Mouse (Mus musculus) stomach, embryonic 16.5 days (tissue): ENCODE data around the gene Rpp25l. TPM values are rescaled to one million over a fixed set of nuclear protein-coding genes. Genes with fewer than 3 reads are reported as not detected.

Source experiments
- ATAC-seq: fragments of 200-750 bp; cut with Nextera tagmentation; 2 replicates; pipeline ENCODE4 v1.8.0; 2017; ENCODE audit warnings: moderate number of reproducible peaks, moderate TSS enrichment; ENCODE audit not compliant: insufficient read depth, low FRiP score
- H3K27ac ChIP-seq: fragments of 300-500 bp; sonication (generic); 2 replicates; pipeline ENCODE4 v1.5.1; 2014; ENCODE audit warnings: low read length
- H3K27me3 ChIP-seq: fragments of 300-500 bp; sonication (generic); 2 replicates; pipeline ENCODE4 v1.6.1; 2014; ENCODE audit warnings: low read length, control low read depth, mixed read lengths; ENCODE audit not compliant: control insufficient read depth, insufficient read depth
- H3K36me3 ChIP-seq: fragments of 300-500 bp; sonication (generic); 2 replicates; pipeline ENCODE4 v1.6.1; 2014; ENCODE audit warnings: low read length; ENCODE audit not compliant: control insufficient read depth, insufficient read depth
- H3K4me1 ChIP-seq: fragments of 300-500 bp; sonication (generic); 2 replicates; pipeline ENCODE4 v1.6.1; 2014; ENCODE audit warnings: low read length, control low read depth, mixed read lengths; ENCODE audit not compliant: control insufficient read depth, insufficient read depth
- H3K4me2 ChIP-seq: fragments of 300-500 bp; sonication (generic); 2 replicates; pipeline ENCODE4 v1.6.1; 2014; ENCODE audit warnings: low read depth, low read length, mixed read lengths
- H3K4me3 ChIP-seq: fragments of 300-500 bp; sonication (generic); replicated peaks from 2 replicates; pipeline ENCODE4 v1.5.1; 2014; ENCODE audit warnings: mild to moderate bottlenecking, low read length
- H3K9ac ChIP-seq: fragments of 300-500 bp; sonication (generic); 2 replicates; pipeline ENCODE4 v1.6.1; 2014; ENCODE audit warnings: low read length
- H3K9me3 ChIP-seq: fragments of 300-500 bp; sonication (generic); replicated peaks from 2 replicates; pipeline ENCODE4 v1.6.1; 2016; ENCODE audit warnings: low read length, control low read depth; ENCODE audit not compliant: control insufficient read depth
- WGBS: fragments of 180-500 bp; shearing (Covaris S2); extraction: QIAGEN DNeasy Blood & Tissue Kit; methylation state at CpG from one replicate; pipeline ENCODE4 v1.1.7; 2014; 5-methylcytosine and 5-hydroxymethylcytosine counted together
- polyA plus RNA-seq: library from polyadenylated mRNA; unstranded; fragments of >200 nt; fragmentation: Nextera tagmentation; extraction: Ambion mirVana; gene quantifications from 2 replicates; pipeline ENCODE4 v1.2.1, GENCODE M21; 2015

The Rpp25l gene
- polyA plus RNA-seq, 1 experiment from 2014 or later: 58.6 TPM

GRCm38 (mm10) chr4:41715596-41715995, 2.3 kb upstream of the Rpp25l start:
- no peak overlapping the region for H3K27ac ChIP-seq
- H3K4me2 ChIP-seq: no peak overlapping the region
- H3K27me3 ChIP-seq: no peaks in the 10 kb centered on the region
- H3K9ac ChIP-seq: no peak overlapping the region
- H3K36me3 ChIP-seq: peaks cover 15% of the 10 kb centered on the region; the same call in 1 of the 2 replicates
- no peaks in the 10 kb centered on the region for H3K9me3 ChIP-seq
- H3K4me1 ChIP-seq: peaks cover 14% of the 10 kb centered on the region
- ATAC-seq: no peak
- 85% methylated on average over 5 of the region's 5 CpGs for WGBS
- no peak overlapping the region for H3K4me3 ChIP-seq

- Histone ChIP-seq H3K9me3 (no peaks in the 10 kb centered on the region), H3K27ac (no peak overlapping the region), H3K27me3 (no peaks in the 10 kb centered on the region), H3K4me3 (no peak overlapping the region), H3K4me2 (no peak overlapping the region), H3K36me3 (peaks cover 15% of the 10 kb centered on the region; the same call in 1 of the 2 replicates), H3K4me1 (peaks cover 14% of the 10 kb centered on the region), H3K9ac (no peak overlapping the region)
- no peak for ATAC-seq
- 69% methylated on average over 8 of the region's 8 CpGs for WGBS
These were observed 1.7 kb upstream of the Rpp25l start for GRCm38 (mm10) chr4:41715082-41715481.

GRCm38 (mm10) chr4:41714276-41714675, 942 bp upstream of the Rpp25l start:
- Histone ChIP-seq H3K27ac (no peak overlapping the region), H3K4me3 (peak overlapping the region; percentile 90), H3K4me2 (peak overlapping the region; percentile 91), H3K9ac (no peak overlapping the region), H3K36me3 (peaks cover 11% of the 10 kb centered on the region; the same call in 1 of the 2 replicates), H3K9me3 (no peaks in the 10 kb centered on the region), H3K27me3 (no peaks in the 10 kb centered on the region), H3K4me1 (peaks cover 14% of the 10 kb centered on the region)
- WGBS: 16% methylated on average over 8 of the region's 8 CpGs
- no peak for ATAC-seq

GRCm38 (mm10) chr4:41712421-41713196, 725 bp downstream of the Rpp25l start:
- ATAC-seq: peak; percentile 9; the same call in 1 of the 2 replicates
- H3K4me1 ChIP-seq: peaks cover 15% of the 10 kb centered on the region
- H3K36me3 ChIP-seq: peaks cover 6% of the 10 kb centered on the region; the same call in 1 of the 2 replicates
- peak overlapping the region; percentile 91 for H3K4me2 ChIP-seq
- 34% methylated on average over 31 of the region's 31 CpGs for WGBS
- H3K27ac ChIP-seq: peak overlapping the region; percentile 71
- H3K27me3 ChIP-seq: no peaks in the 10 kb centered on the region
- H3K9me3 ChIP-seq: no peaks in the 10 kb centered on the region
- H3K9ac ChIP-seq: peak overlapping the region; percentile 97
- H3K4me3 ChIP-seq: peak overlapping the region; percentile 90

GRCm38 (mm10) chr4:41711705-41712375, 1.5 kb downstream of the Rpp25l start:
- 67% methylated on average over 16 of the region's 16 CpGs for WGBS
- peak overlapping the region; percentile 91 for H3K4me2 ChIP-seq
- H3K4me3 ChIP-seq: peak overlapping the region; percentile 90
- ATAC-seq: no peak
- H3K36me3 ChIP-seq: peaks cover 6% of the 10 kb centered on the region; the same call in 1 of the 2 replicates
- H3K27ac ChIP-seq: no peak overlapping the region
- H3K4me1 ChIP-seq: peaks cover 23% of the 10 kb centered on the region
- no peaks in the 10 kb centered on the region for H3K27me3 ChIP-seq
- H3K9ac ChIP-seq: peak overlapping the region; percentile 97
- H3K9me3 ChIP-seq: no peaks in the 10 kb centered on the region

- Histone ChIP-seq H3K4me1 (peaks cover 23% of the 10 kb centered on the region), H3K9me3 (no peaks in the 10 kb centered on the region), H3K9ac (no peak overlapping the region), H3K4me3 (no peak overlapping the region), H3K36me3 (no peaks in the 10 kb centered on the region), H3K27me3 (peaks cover 10% of the 10 kb centered on the region), H3K4me2 (no peak overlapping the region), H3K27ac (no peak overlapping the region)
- no peak for ATAC-seq
- 64% methylated on average over 4 of the region's 4 CpGs for WGBS
These were observed 3.1 kb downstream of the Rpp25l start for GRCm38 (mm10) chr4:41710229-41710628.

- Histone ChIP-seq H3K27ac (no peak overlapping the region), H3K4me3 (no peak overlapping the region), H3K9me3 (no peaks in the 10 kb centered on the region), H3K27me3 (peaks cover 14% of the 10 kb centered on the region), H3K4me2 (peak overlapping the region; percentile 27; the same call in 1 of the 2 replicates), H3K36me3 (no peaks in the 10 kb centered on the region), H3K4me1 (peaks cover 23% of the 10 kb centered on the region), H3K9ac (peak overlapping the region; percentile 2; the same call in 1 of the 2 replicates)
- 27% methylated on average over 8 of the region's 8 CpGs for WGBS
- no peak for ATAC-seq
These were observed 5.1 kb downstream of the Rpp25l start for GRCm38 (mm10) chr4:41708192-41708745.

- Histone ChIP-seq H3K4me3 (no peak overlapping the region), H3K27ac (no peak overlapping the region), H3K9ac (no peak overlapping the region), H3K36me3 (no peaks in the 10 kb centered on the region), H3K4me2 (no peak overlapping the region), H3K9me3 (no peaks in the 10 kb centered on the region), H3K27me3 (peaks cover 14% of the 10 kb centered on the region), H3K4me1 (peaks cover 17% of the 10 kb centered on the region)
- WGBS: 4% methylated on average over 13 of the region's 13 CpGs
- ATAC-seq: peak; percentile 51
These were observed 6.3 kb downstream of the Rpp25l start for GRCm38 (mm10) chr4:41707011-41707535.
